Mouse (Mus musculus): ENCODE measurements around the gene Nol4l. TPM values are rescaled to one million over a fixed set of nuclear protein-coding genes. Genes with fewer than 3 reads are reported as not detected.

The Nol4l gene
- polyA plus RNA-seq, 1 experiment = 24.3 TPM

DNA sequence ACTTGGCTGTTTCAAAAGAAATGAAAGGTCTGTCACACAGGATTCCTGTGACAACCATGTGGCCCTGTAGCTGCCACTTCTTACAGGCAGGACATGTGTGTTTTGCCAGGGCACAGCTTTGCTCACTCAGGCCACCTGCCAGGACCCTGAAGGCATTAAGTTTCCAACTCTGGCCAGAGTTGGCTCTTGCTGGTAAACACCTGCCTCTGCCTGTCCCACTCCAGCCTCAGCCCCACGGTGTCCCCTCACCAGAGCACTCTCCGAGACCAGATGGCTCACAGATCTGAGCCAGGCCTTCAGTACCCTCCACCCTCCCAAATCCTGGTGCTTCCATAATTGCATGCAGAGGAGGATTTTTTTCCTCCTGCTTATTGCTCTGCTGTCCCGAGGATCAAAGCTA lies 58.8 kb downstream of the Nol4l start:
- H3K27me3 ChIP-seq (ENCODE audit: control insufficient read depth, insufficient read depth, low read length) = no peaks in the 10 kb centered on the region; the same call in 1 of the 2 replicates
- WGBS = 11% methylated on average over 3 of the region's 3 CpGs
- no peak overlapping the region for H3K4me3 ChIP-seq (replicated peaks; ENCODE audit: insufficient read depth, low read depth, low read length)
- peaks cover 16% of the 10 kb centered on the region for H3K4me1 ChIP-seq (ENCODE audit: control insufficient read depth, insufficient read depth, low read length)
- peak; percentile 27 for DNase-seq
- TF ChIP-seq POLR2A (IDR thresholded peaks at IDR 0.05; ENCODE audit: borderline replicate concordance, insufficient read depth, low read length) (no peak), CTCF (IDR thresholded peaks at IDR 0.05; ENCODE audit: borderline replicate concordance, insufficient read depth, low read depth, low read length) (no peak)
- no peak overlapping the region for H3K27ac ChIP-seq (ENCODE audit: insufficient read depth, low read length)

DNA sequence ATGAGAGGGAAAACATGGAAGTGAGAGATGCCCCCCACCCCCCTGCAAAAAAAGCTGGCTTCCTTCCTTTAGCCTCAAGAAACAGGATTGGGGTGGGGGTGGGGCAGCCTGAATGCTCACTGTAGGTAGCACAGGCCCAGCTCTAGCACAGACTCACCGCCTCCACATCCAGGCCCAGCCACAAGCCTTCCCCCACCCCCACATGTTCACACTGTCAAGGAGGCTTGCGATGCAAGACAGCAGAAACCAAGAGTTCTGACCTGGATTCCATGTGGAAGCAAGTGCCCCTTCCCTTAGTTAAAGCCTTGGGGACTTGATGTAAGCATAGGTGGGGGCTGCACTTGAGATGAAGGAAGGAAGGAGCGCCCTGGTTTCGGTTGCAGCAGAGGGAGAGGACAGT lies 60.0 kb downstream of the Nol4l start:
- peaks cover 7% of the 10 kb centered on the region for H3K4me1 ChIP-seq (ENCODE audit: control insufficient read depth, insufficient read depth, low read length)
- no peak overlapping the region for H3K4me3 ChIP-seq (replicated peaks; ENCODE audit: insufficient read depth, low read depth, low read length)
- H3K27ac ChIP-seq (ENCODE audit: insufficient read depth, low read length) = no peak overlapping the region
- no peak for TF ChIP-seq CTCF (IDR thresholded peaks at IDR 0.05; ENCODE audit: borderline replicate concordance, insufficient read depth, low read depth, low read length)
- TF ChIP-seq POLR2A (IDR thresholded peaks at IDR 0.05; ENCODE audit: borderline replicate concordance, insufficient read depth, low read length) = no peak
- H3K27me3 ChIP-seq (ENCODE audit: control insufficient read depth, insufficient read depth, low read length) = no peaks in the 10 kb centered on the region; the same call in 1 of the 2 replicates
- 68% methylated on average over 4 of the region's 4 CpGs for WGBS
- DNase-seq = no peak

DNA sequence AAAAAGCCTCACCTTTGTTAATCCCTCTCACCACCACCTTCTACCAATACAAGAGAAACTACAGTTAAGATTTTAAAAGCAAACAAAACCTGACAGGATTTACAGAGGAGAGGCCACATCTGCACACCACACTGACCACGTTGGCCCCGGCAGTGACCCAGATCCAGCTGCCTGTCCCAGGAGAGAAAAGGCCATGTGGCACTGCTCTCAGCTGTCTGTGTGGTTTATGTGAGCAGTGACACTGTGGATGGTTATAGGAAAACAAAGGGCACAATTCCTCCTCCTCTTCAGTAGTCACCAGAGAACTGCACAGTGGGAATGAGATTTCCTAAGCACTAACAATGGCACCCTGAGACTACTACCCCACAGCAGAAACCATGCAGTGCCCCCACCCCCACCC lies 60.5 kb downstream of the Nol4l start:
- no peak for DNase-seq
- Histone ChIP-seq H3K27ac (ENCODE audit: insufficient read depth, low read length) (no peak overlapping the region), H3K4me1 (ENCODE audit: control insufficient read depth, insufficient read depth, low read length) (peaks cover 7% of the 10 kb centered on the region), H3K27me3 (ENCODE audit: control insufficient read depth, insufficient read depth, low read length) (no peaks in the 10 kb centered on the region; the same call in 1 of the 2 replicates), H3K4me3 (replicated peaks; ENCODE audit: insufficient read depth, low read depth, low read length) (no peak overlapping the region)
- TF ChIP-seq POLR2A (IDR thresholded peaks at IDR 0.05; ENCODE audit: borderline replicate concordance, insufficient read depth, low read length) (no peak), CTCF (IDR thresholded peaks at IDR 0.05; ENCODE audit: borderline replicate concordance, insufficient read depth, low read depth, low read length) (no peak)
- 69% methylated on average over 2 of the region's 2 CpGs for WGBS

DNA sequence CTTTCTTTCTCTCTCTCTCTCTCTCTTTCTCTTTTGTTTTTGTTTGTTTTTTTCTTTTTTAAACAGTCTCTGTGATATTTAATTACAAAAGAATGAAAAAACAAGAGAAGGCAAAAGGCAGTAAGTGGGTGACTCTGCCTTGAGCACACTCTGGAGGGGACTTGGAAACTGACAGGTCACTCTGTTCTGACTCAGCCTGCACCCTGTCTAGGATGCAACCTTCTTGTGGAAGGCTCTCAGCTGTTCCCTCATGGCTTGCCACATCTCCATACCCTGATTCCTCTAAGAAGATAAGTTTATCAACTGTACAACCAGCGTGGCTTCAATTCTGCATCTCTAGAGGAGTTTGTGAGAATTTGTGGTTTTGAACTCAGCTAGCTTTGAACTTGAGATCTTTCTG lies 62.4 kb downstream of the Nol4l start:
- H3K27ac ChIP-seq (ENCODE audit: insufficient read depth, low read length) = no peak overlapping the region
- peaks cover 7% of the 10 kb centered on the region for H3K4me1 ChIP-seq (ENCODE audit: control insufficient read depth, insufficient read depth, low read length)
- WGBS = 93% methylated on average over 1 of the region's 1 CpGs
- H3K4me3 ChIP-seq (replicated peaks; ENCODE audit: insufficient read depth, low read depth, low read length) = no peak overlapping the region
- no peaks in the 10 kb centered on the region; the same call in 1 of the 2 replicates for H3K27me3 ChIP-seq (ENCODE audit: control insufficient read depth, insufficient read depth, low read length)
- DNase-seq = no peak
- TF ChIP-seq CTCF (IDR thresholded peaks at IDR 0.05; ENCODE audit: borderline replicate concordance, insufficient read depth, low read depth, low read length) (no peak), POLR2A (IDR thresholded peaks at IDR 0.05; ENCODE audit: borderline replicate concordance, insufficient read depth, low read length) (no peak)

DNA sequence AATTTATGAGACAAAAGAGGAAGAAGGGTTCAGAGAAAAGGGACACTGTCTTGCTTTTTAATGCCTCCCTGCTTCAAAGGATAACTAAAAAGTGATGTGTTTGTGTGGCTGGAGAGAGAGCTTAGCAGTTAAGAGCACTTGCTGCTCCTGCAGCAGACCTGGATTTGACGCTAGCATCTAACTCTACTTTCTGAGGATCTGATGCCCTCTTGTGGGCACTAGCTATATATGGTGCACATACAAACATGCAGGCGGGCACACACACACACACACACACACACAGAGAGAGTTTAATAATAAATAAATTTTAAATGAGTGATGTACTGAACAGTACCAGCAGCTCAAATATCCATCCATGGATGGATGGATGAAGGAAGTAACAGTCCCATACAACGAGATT lies 66.5 kb downstream of the Nol4l start:
- Histone ChIP-seq H3K4me1 (ENCODE audit: control insufficient read depth, insufficient read depth, low read length) (0 out of 2 replicates have a peak, but pooled peaks cover 2% of the 10 kb centered on the region), H3K27ac (ENCODE audit: insufficient read depth, low read length) (no peak overlapping the region), H3K27me3 (ENCODE audit: control insufficient read depth, insufficient read depth, low read length) (no peaks in the 10 kb centered on the region), H3K4me3 (replicated peaks; ENCODE audit: insufficient read depth, low read depth, low read length) (no peak overlapping the region)
- TF ChIP-seq POLR2A (IDR thresholded peaks at IDR 0.05; ENCODE audit: borderline replicate concordance, insufficient read depth, low read length) (no peak), CTCF (IDR thresholded peaks at IDR 0.05; ENCODE audit: borderline replicate concordance, insufficient read depth, low read depth, low read length) (no peak)
- no peak for DNase-seq
- 89% methylated on average over 3 of the region's 3 CpGs for WGBS

DNA sequence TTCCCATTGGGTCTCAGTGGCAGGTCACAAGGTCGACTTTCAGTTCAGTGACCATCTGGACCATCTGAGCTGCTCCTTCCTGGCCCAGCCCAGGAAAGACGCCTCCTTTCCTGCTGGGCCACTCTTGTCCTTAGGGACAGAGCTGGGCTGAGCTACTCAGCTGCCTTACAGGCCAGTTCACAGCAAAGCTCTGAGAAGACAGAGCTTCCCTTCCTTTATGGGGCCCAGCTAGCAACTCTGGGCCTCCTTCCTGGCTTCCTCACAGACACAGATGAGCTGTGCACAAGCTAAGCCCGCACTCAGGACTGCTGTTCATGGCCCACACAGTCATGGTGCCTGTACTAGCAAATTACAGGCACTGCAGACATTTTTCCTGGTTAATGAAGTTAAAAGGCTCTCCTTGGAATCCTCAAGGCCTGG lies 71.7 kb downstream of the Nol4l start:
- WGBS = 28% methylated on average over 3 of the region's 3 CpGs
- no peak for DNase-seq
- H3K4me3 ChIP-seq (replicated peaks; ENCODE audit: insufficient read depth, low read depth, low read length) = no peak overlapping the region
- H3K4me1 ChIP-seq (ENCODE audit: control insufficient read depth, insufficient read depth, low read length) = peaks cover 20% of the 10 kb centered on the region
- TF ChIP-seq POLR2A (IDR thresholded peaks at IDR 0.05; ENCODE audit: borderline replicate concordance, insufficient read depth, low read length) = no peak
- no peak for TF ChIP-seq CTCF (IDR thresholded peaks at IDR 0.05; ENCODE audit: borderline replicate concordance, insufficient read depth, low read depth, low read length)
- H3K27me3 ChIP-seq (ENCODE audit: control insufficient read depth, insufficient read depth, low read length) = no peaks in the 10 kb centered on the region
- H3K27ac ChIP-seq (ENCODE audit: insufficient read depth, low read length) = no peak overlapping the region

DNA sequence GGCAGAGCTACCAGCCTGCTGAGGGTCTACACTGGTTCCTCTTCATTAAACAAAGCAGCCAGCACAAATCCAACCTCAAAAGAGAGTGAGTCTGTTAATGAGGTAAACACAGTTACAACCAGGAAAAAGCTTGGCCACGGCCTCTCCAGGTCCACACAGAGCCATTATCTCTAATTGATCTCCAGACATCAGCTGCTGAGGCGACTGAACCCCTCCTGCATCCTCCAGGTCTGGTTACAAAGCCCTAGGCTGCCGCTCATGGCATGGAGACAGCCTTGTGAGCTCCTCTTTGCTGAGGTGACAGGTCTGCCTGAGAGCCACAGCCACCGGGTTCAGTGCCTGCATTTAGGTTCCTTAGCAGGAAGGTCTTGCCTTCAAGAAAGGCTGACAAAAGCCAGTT lies 72.3 kb downstream of the Nol4l start:
- 81% methylated on average over 4 of the region's 4 CpGs for WGBS
- Histone ChIP-seq H3K27me3 (ENCODE audit: control insufficient read depth, insufficient read depth, low read length) (no peaks in the 10 kb centered on the region), H3K4me1 (ENCODE audit: control insufficient read depth, insufficient read depth, low read length) (peaks cover 20% of the 10 kb centered on the region), H3K27ac (ENCODE audit: insufficient read depth, low read length) (no peak overlapping the region), H3K4me3 (replicated peaks; ENCODE audit: insufficient read depth, low read depth, low read length) (no peak overlapping the region)
- no peak for TF ChIP-seq CTCF (IDR thresholded peaks at IDR 0.05; ENCODE audit: borderline replicate concordance, insufficient read depth, low read depth, low read length)
- no peak for TF ChIP-seq POLR2A (IDR thresholded peaks at IDR 0.05; ENCODE audit: borderline replicate concordance, insufficient read depth, low read length)
- DNase-seq = no peak

DNA sequence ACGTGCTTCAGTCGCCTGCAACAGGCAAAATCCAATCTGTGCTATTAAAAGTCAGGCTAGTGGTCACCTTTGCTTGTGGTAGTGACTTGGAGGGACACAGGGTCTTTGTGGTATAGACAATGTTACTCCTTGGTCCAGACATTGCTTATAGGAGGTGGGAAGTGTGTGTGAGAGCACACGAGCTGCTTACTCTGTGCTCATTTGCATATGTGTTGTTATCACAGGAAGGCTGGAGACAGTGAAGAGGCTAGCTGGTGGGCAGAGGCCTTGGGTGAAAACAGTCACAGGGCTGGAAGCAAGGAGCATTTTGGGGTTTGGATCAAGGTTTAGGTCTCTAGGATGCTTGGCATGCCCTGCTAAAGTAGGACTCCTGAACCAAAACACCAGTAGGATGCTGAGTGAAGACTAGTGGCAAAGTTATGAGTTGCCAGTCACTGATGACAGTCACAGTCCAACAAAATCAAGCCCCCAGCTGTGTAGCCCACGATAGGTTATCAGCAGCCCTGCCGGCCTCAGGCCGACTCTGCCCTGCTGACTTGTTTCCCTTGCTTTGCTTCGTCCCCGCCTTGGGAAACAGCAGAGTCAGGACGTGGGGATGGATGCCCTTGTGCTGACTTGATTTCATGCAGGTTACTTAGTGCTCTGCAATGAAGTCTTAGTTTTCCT lies 74.8 kb downstream of the Nol4l start:
- no peak for TF ChIP-seq CTCF (IDR thresholded peaks at IDR 0.05; ENCODE audit: borderline replicate concordance, insufficient read depth, low read depth, low read length)
- TF ChIP-seq POLR2A (IDR thresholded peaks at IDR 0.05; ENCODE audit: borderline replicate concordance, insufficient read depth, low read length) = no peak
- 69% methylated on average over 9 of the region's 9 CpGs for WGBS
- H3K27ac ChIP-seq (ENCODE audit: insufficient read depth, low read length) = no peak overlapping the region
- no peak overlapping the region for H3K4me3 ChIP-seq (replicated peaks; ENCODE audit: insufficient read depth, low read depth, low read length)
- peaks cover 25% of the 10 kb centered on the region for H3K4me1 ChIP-seq (ENCODE audit: control insufficient read depth, insufficient read depth, low read length)
- no peak for DNase-seq
- H3K27me3 ChIP-seq (ENCODE audit: control insufficient read depth, insufficient read depth, low read length) = no peaks in the 10 kb centered on the region

Measured in cerebellum, adult 2 months (tissue).